Mouse (Mus musculus) hindbrain, embryonic 14.5 days (tissue): Measurements from ENCODE around the gene Snx9. TPM values are rescaled to one million over a fixed set of nuclear protein-coding genes. Genes with fewer than 3 reads are reported as not detected.
A peak's percentile ranks its signal among the peaks of the same experiment; 100 is the strongest.

ENCODE experiments used
- ATAC-seq: fragments of 200-750 bp; cut with Nextera tagmentation; 2 replicates; pipeline ENCODE4 v1.8.0; 2017; ENCODE audit warnings: moderate number of reproducible peaks, mild to moderate bottlenecking, moderate TSS enrichment, moderate library complexity; ENCODE audit not compliant: low FRiP score
- DNase-seq: peaks from one replicate; pipeline ENCODE4 v3.0.0-alpha.2; 2015; ENCODE audit warnings: low spot score
- H3K27ac ChIP-seq: fragments of 300-500 bp; sonication (generic); 2 replicates; pipeline ENCODE4 v1.5.1; 2014; ENCODE audit warnings: mild to moderate bottlenecking, moderate library complexity
- H3K27me3 ChIP-seq: fragments of 300-500 bp; sonication (generic); 2 replicates; pipeline ENCODE4 v1.6.1; 2014; ENCODE audit warnings: mild to moderate bottlenecking, low read length, mixed read lengths; ENCODE audit not compliant: control insufficient read depth, insufficient read depth
- H3K36me3 ChIP-seq: fragments of 300-500 bp; sonication (generic); replicated peaks from 2 replicates; pipeline ENCODE4 v1.6.1; 2014; ENCODE audit not compliant: control insufficient read depth, insufficient read depth
- H3K4me1 ChIP-seq: fragments of 300-500 bp; sonication (generic); replicated peaks from 2 replicates; pipeline ENCODE4 v1.6.1; 2014; ENCODE audit warnings: antibody characterized with exemption, low read length, mixed read lengths; ENCODE audit not compliant: control insufficient read depth, insufficient read depth
- H3K4me2 ChIP-seq: fragments of 300-500 bp; sonication (generic); replicated peaks from 2 replicates; pipeline ENCODE4 v1.6.1; 2014; ENCODE audit warnings: mild to moderate bottlenecking, moderate library complexity
- H3K4me3 ChIP-seq: fragments of 300-500 bp; sonication (generic); replicated peaks from 2 replicates; pipeline ENCODE4 v1.5.1; 2014; ENCODE audit warnings: mild to moderate bottlenecking, low read length
- H3K9ac ChIP-seq: fragments of 300-500 bp; sonication (generic); 2 replicates; pipeline ENCODE4 v1.6.1; 2014
- H3K9me3 ChIP-seq: fragments of 300-500 bp; sonication (generic); 2 replicates; pipeline ENCODE4 v1.6.1; 2016; ENCODE audit warnings: low read length; ENCODE audit not compliant: control insufficient read depth
- WGBS: fragments of 180-500 bp; shearing (Covaris S2); extraction: QIAGEN DNeasy Blood & Tissue Kit; methylation state at CpG from one replicate; pipeline ENCODE4 v1.1.7; 2014; 5-methylcytosine and 5-hydroxymethylcytosine counted together
- polyA plus RNA-seq: library from polyadenylated mRNA; unstranded; fragments of >200 nt; fragmentation: Nextera tagmentation; extraction: Ambion mirVana; gene quantifications from 2 replicates; pipeline ENCODE4 v1.2.1, GENCODE M21; 2014

The Snx9 gene
- polyA plus RNA-seq, 1 experiment from 2014 or later = 10.8 TPM

DNA sequence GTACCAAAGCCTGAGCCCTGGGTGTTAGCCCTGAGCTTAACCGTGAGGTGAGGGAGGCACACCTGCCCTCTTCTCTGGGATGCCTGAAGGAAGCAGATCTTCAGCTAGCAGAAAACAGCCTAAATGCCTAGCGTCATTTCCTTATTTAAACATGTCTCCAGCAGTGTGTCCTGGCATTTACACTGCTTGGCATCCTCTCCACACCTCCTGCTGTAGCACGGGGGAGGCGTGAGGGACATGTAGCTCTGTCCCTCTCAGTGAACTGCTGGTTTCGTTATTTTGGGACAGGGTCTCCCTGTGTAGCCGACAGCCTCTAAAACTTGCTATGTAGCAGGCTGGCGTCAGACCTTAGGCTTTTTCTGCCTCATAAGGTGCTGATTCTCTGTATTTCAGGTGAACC lies 55.5 kb downstream of the Snx9 start:
- ATAC-seq = no peak
- Histone ChIP-seq H3K27ac (no peak overlapping the region), H3K36me3 (0 out of 2 replicates have a peak, but pooled peaks cover 8% of the 10 kb centered on the region), H3K4me2 (no peak overlapping the region), H3K4me1 (no peaks in the 10 kb centered on the region; the same call in 1 of the 2 replicates), H3K9me3 (no peaks in the 10 kb centered on the region), H3K9ac (no peak overlapping the region), H3K4me3 (no peak overlapping the region), H3K27me3 (no peaks in the 10 kb centered on the region)
- 93% methylated on average over 7 of the region's 7 CpGs for WGBS
- no peak for DNase-seq

DNA sequence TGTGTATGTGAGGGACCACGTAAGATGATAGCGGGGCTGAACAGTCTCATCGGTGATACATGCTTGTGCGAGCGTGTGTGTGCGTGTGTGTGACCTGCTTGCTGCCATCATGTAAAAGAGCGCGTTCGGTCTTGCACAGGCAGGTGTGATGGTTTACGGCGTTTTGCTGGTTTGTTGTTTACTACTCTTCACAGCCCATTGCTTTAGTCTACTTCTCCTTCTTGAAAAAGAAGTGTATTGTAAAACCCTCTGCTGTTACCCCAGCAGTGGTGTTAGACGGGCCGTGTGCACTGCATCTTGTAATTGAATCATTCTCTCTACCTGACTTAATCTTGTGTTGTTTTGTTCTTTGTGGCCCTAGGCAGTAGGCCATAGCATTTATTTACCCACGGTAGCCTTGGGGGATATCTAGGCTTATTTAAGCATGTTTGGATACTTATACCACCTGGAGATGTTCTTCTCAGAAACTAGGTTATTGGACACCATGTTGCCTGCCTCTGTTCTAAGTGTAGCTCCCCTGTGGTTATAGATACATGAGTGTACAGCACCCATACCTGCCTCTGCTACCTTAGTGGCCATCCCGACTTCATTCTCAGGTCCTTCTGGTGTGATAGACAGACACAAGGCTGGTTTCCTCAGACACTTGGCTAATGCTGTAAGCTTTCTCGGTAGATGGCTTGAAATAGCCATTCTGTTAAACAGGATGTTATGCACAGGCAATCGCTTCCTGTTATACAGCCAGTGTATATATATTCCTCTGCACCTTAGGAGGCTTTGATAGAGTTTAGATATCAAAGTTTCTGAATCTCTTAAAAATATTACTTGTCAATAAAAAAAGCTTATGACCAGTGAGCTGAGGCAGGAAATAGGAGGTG lies 56.4 kb downstream of the Snx9 start:
- no peak overlapping the region for H3K27ac ChIP-seq
- no peak overlapping the region for H3K9ac ChIP-seq
- no peak overlapping the region for H3K4me2 ChIP-seq
- 94% methylated on average over 17 of the region's 17 CpGs for WGBS
- no peaks in the 10 kb centered on the region; the same call in 1 of the 2 replicates for H3K4me1 ChIP-seq
- 0 out of 2 replicates have a peak, but pooled peaks cover 14% of the 10 kb centered on the region for H3K36me3 ChIP-seq
- H3K4me3 ChIP-seq = no peak overlapping the region
- ATAC-seq = no peak
- no peaks in the 10 kb centered on the region for H3K27me3 ChIP-seq
- no peaks in the 10 kb centered on the region for H3K9me3 ChIP-seq
- DNase-seq = no peak

- H3K4me2 ChIP-seq = no peak overlapping the region
- H3K27ac ChIP-seq = no peak overlapping the region
- H3K9ac ChIP-seq = no peak overlapping the region
- H3K36me3 ChIP-seq = peaks cover 14% of the 10 kb centered on the region; the same call in 1 of the 2 replicates
- no peaks in the 10 kb centered on the region for H3K9me3 ChIP-seq
- no peaks in the 10 kb centered on the region for H3K27me3 ChIP-seq
- no peak for DNase-seq
- H3K4me3 ChIP-seq = no peak overlapping the region
- no peaks in the 10 kb centered on the region for H3K4me1 ChIP-seq
- ATAC-seq = no peak
- 92% methylated on average over 6 of the region's 6 CpGs for WGBS
Observed at GRCm38 (mm10) chr17:5899251-5899650, 58.1 kb downstream of the Snx9 start.

DNA sequence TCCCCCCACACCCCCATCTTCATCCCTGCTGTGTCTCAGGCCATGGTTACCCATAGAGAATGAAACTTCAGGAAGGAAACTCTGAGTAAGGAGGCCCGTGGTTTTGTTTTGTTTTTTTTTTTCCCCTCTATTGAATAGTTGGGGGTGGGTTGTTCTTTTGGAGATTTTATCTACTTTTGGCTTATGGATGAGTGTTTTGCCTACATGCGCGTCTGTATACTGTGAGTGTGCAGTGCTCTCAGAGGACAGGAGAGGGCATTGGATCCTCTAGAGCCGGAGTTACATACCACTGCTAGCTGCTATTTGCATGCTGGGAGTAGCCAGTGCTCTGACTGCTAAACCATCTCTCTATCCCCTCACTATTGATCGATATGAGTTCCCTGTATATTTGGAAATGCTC lies 60.3 kb downstream of the Snx9 start:
- ATAC-seq = no peak
- H3K4me1 ChIP-seq = no peaks in the 10 kb centered on the region
- peaks cover 14% of the 10 kb centered on the region; the same call in 1 of the 2 replicates for H3K36me3 ChIP-seq
- no peak overlapping the region for H3K4me2 ChIP-seq
- 78% methylated on average over 5 of the region's 5 CpGs for WGBS
- H3K4me3 ChIP-seq = no peak overlapping the region
- H3K27ac ChIP-seq = no peak overlapping the region
- no peak for DNase-seq
- H3K27me3 ChIP-seq = no peaks in the 10 kb centered on the region
- no peak overlapping the region for H3K9ac ChIP-seq
- no peaks in the 10 kb centered on the region for H3K9me3 ChIP-seq

- ATAC-seq (no peak), DNase-seq (no peak)
- Histone ChIP-seq H3K27ac (no peak overlapping the region), H3K4me1 (no peaks in the 10 kb centered on the region), H3K9ac (no peak overlapping the region), H3K9me3 (no peaks in the 10 kb centered on the region), H3K36me3 (peaks cover 14% of the 10 kb centered on the region; the same call in 1 of the 2 replicates), H3K4me2 (no peak overlapping the region), H3K27me3 (no peaks in the 10 kb centered on the region), H3K4me3 (no peak overlapping the region)
- WGBS = 82% methylated on average over 6 of the region's 6 CpGs
Observed at GRCm38 (mm10) chr17:5903630-5904301, 62.6 kb downstream of the Snx9 start.

- Histone ChIP-seq H3K4me1 (no peaks in the 10 kb centered on the region), H3K9ac (no peak overlapping the region), H3K27ac (no peak overlapping the region), H3K4me2 (no peak overlapping the region), H3K36me3 (0 out of 2 replicates have a peak, but pooled peaks cover 4% of the 10 kb centered on the region), H3K4me3 (no peak overlapping the region), H3K9me3 (no peaks in the 10 kb centered on the region), H3K27me3 (no peaks in the 10 kb centered on the region)
- ATAC-seq (no peak), DNase-seq (no peak)
- 88% methylated on average over 4 of the region's 4 CpGs for WGBS
Observed at GRCm38 (mm10) chr17:5909681-5910080, 68.6 kb downstream of the Snx9 start.

DNA sequence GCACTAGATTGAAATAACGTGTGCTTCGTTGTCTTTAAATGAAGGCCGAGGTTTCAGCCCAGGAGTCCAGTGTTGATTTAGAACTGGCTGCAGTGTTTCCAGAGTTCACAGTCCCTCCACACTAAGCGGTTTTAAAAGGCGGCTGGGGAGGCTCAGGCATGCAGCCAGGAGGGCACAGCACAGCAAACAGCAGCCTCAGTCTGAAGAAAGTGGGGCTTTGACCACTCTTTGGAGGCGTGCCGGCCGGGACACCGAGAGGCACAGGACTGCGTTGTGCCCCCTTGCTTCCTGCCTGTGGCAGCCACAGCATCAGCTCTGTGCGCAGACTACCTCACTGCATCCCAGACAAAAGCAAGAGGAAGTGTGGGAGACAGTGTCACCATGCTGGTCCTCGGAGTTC lies 70.5 kb downstream of the Snx9 start:
- no peaks in the 10 kb centered on the region for H3K27me3 ChIP-seq
- 81% methylated on average over 12 of the region's 12 CpGs for WGBS
- DNase-seq = peak; percentile 40
- ATAC-seq = no peak
- no peaks in the 10 kb centered on the region for H3K4me1 ChIP-seq
- no peak overlapping the region for H3K4me3 ChIP-seq
- 0 out of 2 replicates have a peak, but pooled peaks cover 4% of the 10 kb centered on the region for H3K36me3 ChIP-seq
- no peak overlapping the region for H3K4me2 ChIP-seq
- H3K9me3 ChIP-seq = no peaks in the 10 kb centered on the region
- H3K9ac ChIP-seq = no peak overlapping the region
- no peak overlapping the region for H3K27ac ChIP-seq

GRCm38 (mm10) chr17:5912797-5913196 lies 71.7 kb downstream of the Snx9 start:
- no peak overlapping the region for H3K4me3 ChIP-seq
- 0 out of 2 replicates have a peak, but pooled peaks cover 4% of the 10 kb centered on the region for H3K36me3 ChIP-seq
- DNase-seq (no peak), ATAC-seq (no peak)
- no peak overlapping the region for H3K4me2 ChIP-seq
- no peaks in the 10 kb centered on the region for H3K27me3 ChIP-seq
- no peak overlapping the region for H3K9ac ChIP-seq
- no peaks in the 10 kb centered on the region for H3K9me3 ChIP-seq
- 87% methylated on average over 4 of the region's 4 CpGs for WGBS
- H3K27ac ChIP-seq = no peak overlapping the region
- H3K4me1 ChIP-seq = no peaks in the 10 kb centered on the region

DNA sequence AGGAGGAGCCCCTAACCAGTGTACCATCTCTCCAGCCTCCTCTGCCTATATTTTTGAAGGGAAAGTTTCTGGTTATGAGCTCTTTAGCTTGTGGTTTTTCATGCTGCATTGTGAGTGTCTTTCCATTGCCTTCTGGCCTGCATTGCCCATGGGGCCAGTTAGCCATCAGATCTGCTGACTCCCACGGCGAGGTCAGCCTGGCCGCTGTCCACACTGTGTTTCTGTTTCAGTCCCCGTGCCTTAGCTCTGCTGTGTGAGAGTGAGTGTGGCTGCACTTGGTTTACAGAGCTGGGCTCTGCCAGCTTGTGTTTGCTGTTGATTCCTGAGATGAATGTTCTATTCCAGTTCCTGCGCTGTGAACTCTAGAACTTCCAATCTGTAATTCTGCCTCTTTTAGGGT lies 73.1 kb downstream of the Snx9 start:
- Histone ChIP-seq H3K4me2 (no peak overlapping the region), H3K4me3 (no peak overlapping the region), H3K9ac (no peak overlapping the region), H3K27ac (no peak overlapping the region), H3K27me3 (no peaks in the 10 kb centered on the region), H3K36me3 (peaks cover 11% of the 10 kb centered on the region; the same call in 1 of the 2 replicates), H3K4me1 (no peaks in the 10 kb centered on the region), H3K9me3 (no peaks in the 10 kb centered on the region)
- no peak for DNase-seq
- ATAC-seq = no peak
- 82% methylated on average over 5 of the region's 5 CpGs for WGBS
